Mouse (Mus musculus) layer of hippocampus, adult 11-12 months (tissue): ENCODE measurements around the gene Zfp513.
A peak's percentile ranks its signal among the peaks of the same experiment; 100 is the strongest.
"Not testable (repeated sequence)": the region's sequence is repeated elsewhere in the genome, so short reads cannot be mapped to it uniquely, and the experiment has no call there.

Experiments
- DNase-seq: peaks from one replicate; pipeline ENCODE4 v3.0.0; 2022; ENCODE audit warnings: low spot score

Gene Zfp513

DNA sequence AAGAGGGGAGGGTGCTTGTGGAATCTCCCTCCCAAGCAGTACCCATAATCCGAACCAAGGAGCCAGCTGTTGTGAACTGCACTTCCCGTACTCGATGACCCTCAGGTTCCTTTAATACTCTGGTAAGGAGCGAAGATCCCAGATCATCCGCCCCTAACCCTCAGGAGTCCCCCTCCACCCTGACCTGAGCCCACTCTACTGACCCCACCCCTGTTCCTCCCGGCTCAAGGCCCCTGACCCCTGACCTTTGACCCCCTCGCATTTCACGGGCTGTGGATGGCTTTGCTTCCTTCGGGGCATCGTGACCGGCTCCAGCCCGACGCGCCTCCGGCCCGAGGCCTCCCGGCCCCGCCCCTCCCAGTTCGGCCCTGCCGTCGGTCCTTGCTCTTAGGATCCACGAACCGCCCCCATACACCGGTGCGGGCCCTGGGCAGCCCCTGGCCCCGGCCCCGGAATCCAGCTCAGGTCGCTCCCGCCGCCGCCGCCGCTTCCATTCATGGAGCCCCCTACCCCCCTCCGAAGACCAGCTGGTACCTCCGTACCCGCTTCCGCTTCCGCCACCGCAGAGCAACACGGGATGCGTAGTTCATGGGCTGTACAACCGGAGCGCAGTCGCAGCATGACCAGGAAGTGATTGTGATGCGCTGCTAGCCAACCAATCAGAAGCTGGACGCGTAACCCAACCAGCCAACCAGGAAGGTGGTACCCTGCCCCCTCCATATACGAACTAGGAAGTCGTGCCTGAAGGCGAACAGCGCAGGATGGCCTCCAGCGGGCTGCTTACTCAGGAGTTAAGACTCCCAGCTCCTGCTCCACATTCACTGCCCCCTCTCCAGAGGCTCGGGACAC lies at the start of gene Zfp513:
TSS of gene Zfp513 (minus strand) at position 562 of the 849 bp plus-strand sequence.
- peak; percentile 98 for DNase-seq

DNA sequence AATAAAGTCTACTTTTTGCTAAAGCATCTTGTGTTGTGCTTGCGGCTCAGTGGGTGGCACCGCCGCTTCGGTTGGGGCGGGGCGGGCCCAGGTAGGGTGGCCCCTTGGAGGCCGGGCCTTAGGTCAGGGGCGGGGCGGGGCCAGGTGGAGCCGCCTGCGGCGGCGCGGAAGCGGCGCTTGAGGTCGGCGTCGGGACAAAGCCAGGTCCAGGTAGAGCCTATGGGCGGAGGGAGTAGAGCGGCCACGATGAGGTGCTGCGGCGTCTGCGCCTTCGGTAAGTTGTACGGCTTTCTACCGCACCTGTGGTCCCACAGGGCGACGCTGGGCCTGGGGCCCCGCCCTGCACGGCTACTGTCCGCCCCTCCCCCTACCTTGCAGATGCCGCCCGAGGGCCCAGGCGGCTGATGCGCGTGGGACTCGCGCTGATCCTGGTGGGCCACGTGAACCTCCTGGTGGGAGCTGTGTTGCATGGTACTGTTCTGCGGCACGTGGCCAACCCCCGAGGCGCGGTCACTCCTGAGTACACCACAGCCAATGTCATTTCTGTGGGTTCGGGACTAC lies 49.5 kb upstream of the Zfp513 start, which contains the start of gene Krtcap3:
TSS of gene Krtcap3 (plus strand) at position 151 of the 561 bp plus-strand sequence.
- no peak for DNase-seq

- DNase-seq = no peak
These were observed 48.6 kb upstream of the Zfp513 start for GRCm38 (mm10) chr5:31250716-31251115.

DNA sequence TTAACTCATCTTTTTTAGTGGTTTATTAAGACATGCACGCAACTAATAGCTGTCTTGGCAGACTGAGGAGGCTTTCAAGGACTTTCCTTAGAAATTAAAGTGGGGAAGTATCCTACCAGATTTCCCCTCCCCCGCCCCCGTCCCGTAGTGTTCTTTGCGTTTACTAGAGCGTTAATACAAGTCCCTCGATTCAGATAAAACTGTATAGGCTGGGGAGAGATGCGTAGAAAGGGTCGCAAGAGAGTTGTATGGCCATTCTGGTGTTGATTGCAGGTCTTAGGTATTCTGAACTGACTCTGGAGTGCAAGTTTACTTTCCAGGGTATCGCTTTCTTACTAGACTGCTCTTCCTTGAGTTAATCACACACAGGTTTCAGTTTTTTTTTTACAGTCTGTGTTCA lies 40.1 kb upstream of the Zfp513 start:
- DNase-seq = no peak

GRCm38 (mm10) chr5:31241522-31242034 lies 39.5 kb upstream of the Zfp513 start:
- no peak for DNase-seq

DNA sequence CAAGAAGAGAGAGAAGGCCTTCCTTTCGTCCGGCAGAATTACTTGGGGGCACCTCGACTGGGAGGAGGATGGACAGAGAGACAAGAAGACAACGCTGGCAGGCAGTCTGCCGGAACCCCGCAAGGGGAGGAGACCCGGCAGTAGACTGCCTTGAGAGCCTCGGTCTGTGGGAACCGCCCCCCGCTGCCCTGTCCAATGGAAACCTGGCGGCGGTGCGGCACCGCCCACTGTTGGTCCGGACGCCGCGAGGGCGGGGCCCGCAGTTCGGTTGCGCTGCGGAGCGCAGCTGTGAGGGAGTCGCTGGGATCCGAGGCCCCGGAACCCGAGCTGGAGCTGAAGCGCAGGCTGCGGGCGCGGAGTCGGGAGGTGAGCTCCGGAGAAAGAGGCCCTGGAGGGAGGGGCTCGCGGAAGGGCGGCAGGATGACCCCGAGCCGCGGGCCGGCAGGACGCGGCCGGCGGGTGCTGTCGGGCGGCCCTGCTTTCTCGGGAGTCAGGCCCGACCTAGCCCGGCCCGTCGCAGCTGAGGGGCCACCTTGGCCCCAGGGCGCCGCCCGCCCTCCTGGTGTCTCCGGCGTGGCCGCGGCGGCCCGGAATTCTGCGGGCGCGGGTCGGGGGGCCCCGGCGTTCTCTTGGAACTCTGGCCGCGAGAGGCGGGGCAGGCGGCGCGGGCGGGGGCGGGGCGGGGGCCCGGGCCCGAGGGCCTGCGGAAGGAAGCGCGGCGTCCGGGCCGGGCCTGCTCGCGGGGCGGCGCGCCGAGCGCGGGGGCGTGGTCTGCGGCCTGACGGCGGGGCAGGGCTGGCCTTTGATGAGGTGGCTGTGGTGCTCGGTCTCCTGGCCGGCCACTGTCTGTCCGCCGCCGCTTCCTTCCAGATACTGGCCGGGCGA lies 38.8 kb upstream of the Zfp513 start, which contains the start of the genes Nrbp1 and Gm9970:
TSS of gene Nrbp1 (plus strand) at position 228 of the 885 bp plus-strand sequence.
TSS of gene Gm9970 (minus strand) at position 596 of the 885 bp plus-strand sequence.
- DNase-seq = peak; percentile 95

DNA sequence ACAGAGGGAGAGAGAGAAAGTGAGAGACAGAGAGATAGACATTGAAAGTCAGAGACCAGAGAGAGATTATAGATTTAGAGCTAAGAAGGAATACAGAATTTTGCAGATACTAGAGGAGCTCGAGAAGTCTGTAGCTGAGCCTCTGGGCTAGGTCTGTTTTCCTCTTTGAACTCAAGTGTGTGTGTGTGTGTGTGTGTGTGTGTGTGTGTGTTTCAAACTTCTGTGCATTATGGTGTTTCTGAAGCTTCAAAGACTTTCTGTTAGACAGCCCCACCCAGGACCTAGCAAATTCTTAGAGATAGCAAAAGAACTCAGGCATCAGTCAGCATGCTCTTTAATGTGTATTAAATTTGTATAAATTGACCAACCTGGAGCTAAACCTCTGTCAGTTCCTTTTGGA lies 24.5 kb upstream of the Zfp513 start:
- DNase-seq = no peak

DNA sequence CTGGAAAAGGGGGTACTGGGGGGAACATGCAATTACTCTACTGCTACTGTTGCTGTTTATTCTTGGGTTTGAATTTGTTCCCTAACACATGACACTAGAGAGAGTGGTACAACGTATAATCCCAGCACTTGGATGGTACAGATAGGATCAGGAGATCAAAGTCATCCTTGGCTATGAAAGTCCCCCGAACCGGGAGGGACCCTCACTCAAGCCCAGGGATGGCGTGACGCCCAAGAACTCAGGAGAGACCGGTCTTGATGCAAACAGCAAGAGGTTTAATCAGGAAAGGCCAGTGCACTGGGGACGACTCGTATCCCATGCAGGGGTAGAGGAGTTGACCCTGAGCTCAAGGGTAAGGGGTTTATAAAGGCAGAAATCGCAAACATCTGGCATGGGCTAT lies 20.6 kb upstream of the Zfp513 start:
- DNase-seq = no peak

- DNase-seq = peak; percentile 58
These were observed 19.3 kb upstream of the Zfp513 start for GRCm38 (mm10) chr5:31221304-31221945.

DNA sequence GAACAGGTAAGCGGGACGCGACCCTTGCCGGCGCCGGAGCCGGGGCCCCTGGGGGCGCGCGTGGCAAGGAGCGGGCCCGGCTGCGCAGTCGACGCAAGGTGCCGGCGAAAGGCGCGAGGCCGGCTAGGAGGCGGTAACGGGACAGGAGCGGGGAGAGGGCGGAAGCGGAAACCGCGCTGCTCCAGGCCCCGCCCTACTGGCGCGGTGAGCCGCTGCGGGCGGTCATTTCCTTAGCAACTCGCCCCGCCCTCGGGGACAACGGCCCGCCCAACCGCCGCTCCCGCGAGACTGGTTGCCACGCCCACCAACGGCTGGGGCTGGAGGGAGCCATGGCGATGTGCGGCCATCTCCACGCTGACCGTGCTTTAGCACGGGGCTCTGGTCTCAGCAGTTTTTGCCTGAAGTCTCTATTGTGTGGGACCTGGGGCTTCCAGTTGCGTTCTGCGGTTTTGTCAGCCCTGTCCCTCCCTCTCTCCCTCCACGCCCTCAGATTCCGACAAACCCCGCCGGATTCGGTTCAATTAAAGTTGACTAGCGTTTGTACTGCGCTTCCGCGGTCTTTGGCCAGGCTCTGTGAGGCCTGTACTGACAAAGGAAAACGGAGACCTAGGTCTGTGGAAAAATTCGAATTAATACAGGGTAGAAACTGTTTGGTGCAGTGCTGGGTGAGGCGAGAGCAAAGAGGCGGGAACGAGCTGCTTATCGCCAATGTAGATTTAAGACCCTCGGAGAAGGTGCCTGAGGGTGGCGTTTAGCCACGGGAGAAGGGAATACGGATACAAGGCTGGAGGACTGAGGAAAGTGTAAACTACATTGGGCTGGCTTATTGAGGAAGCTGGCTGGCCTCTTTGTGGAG lies 18.6 kb upstream of the Zfp513 start, which contains the start of gene Ppm1g:
TSS of gene Ppm1g (minus strand) at position 240 of the 856 bp plus-strand sequence.
- DNase-seq = peak; percentile 95

- DNase-seq = peak; percentile 41
These were observed 17.9 kb upstream of the Zfp513 start for GRCm38 (mm10) chr5:31219911-31220447.

DNA sequence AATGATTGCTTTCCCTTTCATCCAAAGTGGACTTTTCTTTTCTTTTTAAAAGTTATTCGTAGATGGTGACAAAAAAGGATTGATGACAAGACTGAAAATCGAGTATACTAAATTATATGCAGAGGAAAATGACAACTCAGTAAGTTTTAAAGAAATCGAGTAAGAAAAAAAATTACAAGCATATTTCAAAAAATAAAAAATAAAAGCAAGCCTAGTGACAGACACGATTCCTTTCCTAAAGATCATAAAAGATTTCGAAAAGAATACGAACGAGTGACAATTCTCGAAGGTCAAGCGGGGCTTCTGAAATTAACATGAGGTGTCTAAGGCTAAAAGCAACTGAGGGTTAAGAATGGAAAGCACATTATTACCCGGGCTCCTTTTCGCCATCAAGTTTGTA lies 17.4 kb upstream of the Zfp513 start:
- DNase-seq = no peak

DNA sequence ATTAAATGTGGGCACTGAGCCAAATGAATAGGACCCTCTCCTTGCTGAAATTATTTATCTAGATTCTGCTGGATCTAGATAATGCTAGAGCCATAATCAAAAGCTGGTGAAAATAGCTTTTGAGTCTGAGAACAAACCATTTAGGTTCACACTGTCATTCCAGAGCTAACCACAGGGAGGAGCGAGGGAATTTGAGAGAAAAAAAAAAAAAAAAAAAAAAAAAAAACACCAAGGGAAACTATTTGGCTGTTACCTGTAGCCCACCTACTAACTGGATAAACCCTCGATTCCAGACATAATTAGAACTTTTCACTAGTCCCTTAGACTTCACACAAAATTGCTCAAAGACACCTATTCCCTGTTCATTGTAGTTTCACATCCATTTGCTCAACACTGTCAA lies 17.0 kb upstream of the Zfp513 start:
- DNase-seq = no peak

- DNase-seq = no peak
These were observed 16.2 kb upstream of the Zfp513 start for GRCm38 (mm10) chr5:31218294-31218693.

DNA sequence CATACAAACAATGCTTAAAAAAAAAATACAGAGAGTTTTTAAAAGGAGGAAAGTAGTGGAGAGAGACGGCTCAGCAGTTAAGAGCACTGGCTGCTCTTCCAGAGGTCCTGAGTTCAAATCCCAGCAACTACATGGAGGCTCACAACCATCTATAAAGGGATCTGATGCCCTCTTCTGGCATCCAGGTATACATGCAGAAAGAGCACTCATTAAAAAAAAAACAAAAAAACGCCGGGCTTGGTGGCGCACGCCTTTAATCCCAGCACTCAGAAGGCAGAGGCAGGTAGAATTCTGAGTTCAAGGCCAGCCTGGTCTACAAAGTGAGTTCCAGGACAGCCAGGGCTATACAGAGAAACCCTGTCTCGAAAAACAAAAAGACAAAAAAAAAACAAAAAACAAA lies 14.5 kb upstream of the Zfp513 start:
- not testable (repeated sequence) for DNase-seq

- DNase-seq = no peak
These were observed 2.3 kb upstream of the Zfp513 start for GRCm38 (mm10) chr5:31204421-31204820.

DNA sequence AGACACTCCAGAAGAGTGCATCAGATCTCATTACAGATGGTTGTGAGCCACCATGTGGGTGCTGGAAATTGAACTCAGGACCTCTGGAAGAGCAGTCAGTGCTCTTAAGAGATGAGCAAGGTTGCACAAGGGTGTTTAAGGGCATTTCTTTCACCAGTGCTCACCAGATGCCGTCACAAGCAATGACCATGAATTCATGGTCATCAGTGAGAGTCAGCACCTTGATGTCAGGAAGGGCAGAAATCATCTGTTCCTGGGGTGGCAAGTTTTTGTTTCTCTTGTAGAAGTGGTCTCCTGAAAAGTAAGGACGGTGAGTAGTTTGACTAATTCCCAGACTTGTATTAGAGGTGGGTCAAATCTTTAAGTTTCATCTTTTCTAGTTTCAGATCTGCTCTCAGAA lies 1.8 kb upstream of the Zfp513 start:
- DNase-seq = no peak

DNA sequence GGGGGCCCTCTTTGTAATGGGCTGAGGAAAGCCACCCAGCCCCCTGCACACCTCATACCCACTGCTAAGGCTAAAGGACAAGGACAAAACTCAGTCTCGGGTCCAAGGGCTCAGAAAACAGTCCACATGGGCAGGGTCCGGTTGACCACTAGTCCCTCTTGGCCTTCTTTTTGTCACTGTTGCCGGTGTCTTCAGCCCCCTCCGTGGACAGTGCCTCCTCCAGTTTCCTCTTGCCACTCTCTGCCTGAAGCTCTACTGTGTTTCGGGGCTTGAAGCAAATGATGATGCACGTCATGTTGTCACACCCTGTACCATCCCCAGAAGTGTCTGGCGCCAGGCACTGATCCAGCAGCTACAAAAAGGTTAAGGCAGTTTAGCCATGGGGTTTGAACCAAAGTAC lies 830 bp upstream of the Zfp513 start:
- no peak for DNase-seq

- DNase-seq = no peak
These were observed 911 bp downstream of the Zfp513 start for GRCm38 (mm10) chr5:31201042-31201741.

GRCm38 (mm10) chr5:31200327-31200768 lies 1.8 kb downstream of the Zfp513 start:
- DNase-seq = no peak
